8 mouse cellular contexts compared by ENCODE assay signal in the genomic region with DNA sequence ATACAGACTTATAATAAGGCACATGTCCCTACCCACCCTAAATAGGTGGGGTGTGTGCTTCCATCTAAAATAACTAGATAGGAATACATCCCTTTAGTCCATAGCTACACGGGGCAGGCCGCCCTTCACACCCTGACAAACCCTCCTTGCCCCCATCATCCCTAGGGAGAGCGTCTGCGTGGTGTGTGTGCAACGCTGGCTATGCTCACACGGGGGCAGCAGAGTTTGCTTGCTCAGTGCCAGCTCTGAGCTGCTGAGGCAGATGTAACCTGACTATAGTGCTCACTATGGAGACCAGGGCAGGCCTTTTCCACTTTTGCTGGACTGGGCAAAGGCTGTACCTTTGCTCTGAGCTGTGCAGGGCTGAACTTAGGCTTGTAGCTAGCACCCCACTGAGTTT. TPM values are rescaled to one million over a fixed set of nuclear protein-coding genes. Genes with fewer than 3 reads are reported as not detected.
DNase-seq lines count a peak whose midpoint lies in the region; ATAC-seq lines count a peak whose summit lies in the region.

No protein-coding gene starts in this region.

- no peak overlapping the region for H3K27ac ChIP-seq in forebrain, embryonic 10.5 days
- no peak overlapping the region for H3K27ac ChIP-seq in hindbrain, embryonic 11.5 days (ENCODE audit: low read depth, low read length)

- no peak overlapping the region for H3K9ac ChIP-seq in hindbrain, embryonic 11.5 days (ENCODE audit: low read depth, low read length)

- H3K36me3 ChIP-seq in forebrain, embryonic 10.5 days (replicated peaks): no peaks in the 10 kb centered on the region
- no peaks in the 10 kb centered on the region for H3K36me3 ChIP-seq in hindbrain, embryonic 11.5 days (ENCODE audit: control insufficient read depth, insufficient read depth, low read length)

- no peak overlapping the region for H3K4me2 ChIP-seq in hindbrain, embryonic 11.5 days (replicated peaks; ENCODE audit: low read depth, low read length)

- peak; percentile 65 for DNase-seq in CD4-positive helper T cell, adult 2 months (ENCODE audit: low read depth, low spot score)
- DNase-seq in NIH3T3 (ENCODE audit: low read depth): peak; percentile 66
- peak; percentile 41 for DNase-seq in forebrain, embryonic 10.5 days (ENCODE audit: extremely low spot score, low spot score)
- DNase-seq in hindbrain, embryonic 11.5 days (ENCODE audit: low spot score): peak; percentile 70
- peak; percentile 63 to 68 for DNase-seq in layer of hippocampus, postnatal 10 days (ENCODE audit: low spot score in 2 of 2)
- DNase-seq in lung, postnatal 25 days (ENCODE audit: low spot score): peak; percentile 48
- DNase-seq in right cerebral cortex, adult 2 months (ENCODE audit: low spot score in 2 of 2): peak; percentile 50 to 61
- no peak for DNase-seq in Muller cell, postnatal 12 days (ENCODE audit: inconsistent ontology term)

- WGBS in forebrain, embryonic 10.5 days: 41% methylated on average over 6 of the region's 6 CpGs
- 40% methylated on average over 6 of the region's 6 CpGs for WGBS in hindbrain, embryonic 11.5 days

- no peaks in the 10 kb centered on the region for H3K4me1 ChIP-seq in forebrain, embryonic 10.5 days
- H3K4me1 ChIP-seq in hindbrain, embryonic 11.5 days (replicated peaks; ENCODE audit: control insufficient read depth, insufficient read depth, low read length): no peaks in the 10 kb centered on the region

- H3K9me3 ChIP-seq in forebrain, embryonic 10.5 days: peaks cover 9% of the 10 kb centered on the region; the same call in 1 of the 2 replicates
- no peaks in the 10 kb centered on the region for H3K9me3 ChIP-seq in hindbrain, embryonic 11.5 days (ENCODE audit: control insufficient read depth, low read length)

- no peaks in the 10 kb centered on the region for H3K27me3 ChIP-seq in forebrain, embryonic 10.5 days (ENCODE audit: poor library complexity, severe bottlenecking)
- no peaks in the 10 kb centered on the region for H3K27me3 ChIP-seq in hindbrain, embryonic 11.5 days (ENCODE audit: control insufficient read depth, insufficient read depth, low read length)

- H3K4me3 ChIP-seq in forebrain, embryonic 10.5 days: no peak overlapping the region
- no peak overlapping the region for H3K4me3 ChIP-seq in hindbrain, embryonic 11.5 days (ENCODE audit: low read depth, low read length)

- ATAC-seq in hindbrain, embryonic 11.5 days (ENCODE audit: low FRiP score): peak; percentile 30

RNA-seq across cellular contexts. Expression of gene Tmem121, which starts 37.0 kb away (rescaled TPM):
- 18.7 and 20.3 TPM in 2 replicates for polyA plus RNA-seq in forebrain, embryonic 10.5 days (2016; fragmentation: Nextera tagmentation; extraction: Ambion mirVana)
- 8.9 and 10.8 TPM in 2 replicates for polyA plus RNA-seq in hindbrain, embryonic 11.5 days (2014; fragmentation: Nextera tagmentation; extraction: Ambion mirVana)
- 10 to 100 TPM; 30.5 to 33.9 TPM for total RNA-seq in layer of hippocampus, postnatal 10 days (2021)
